Mouse (Mus musculus): ENCODE results near the gene Sgsm2. TPM values are rescaled to one million over a fixed set of nuclear protein-coding genes. Genes with fewer than 3 reads are reported as not detected.

Gene Sgsm2
- polyA plus RNA-seq, 1 experiment from 2014 or later: 6.5 TPM

DNA sequence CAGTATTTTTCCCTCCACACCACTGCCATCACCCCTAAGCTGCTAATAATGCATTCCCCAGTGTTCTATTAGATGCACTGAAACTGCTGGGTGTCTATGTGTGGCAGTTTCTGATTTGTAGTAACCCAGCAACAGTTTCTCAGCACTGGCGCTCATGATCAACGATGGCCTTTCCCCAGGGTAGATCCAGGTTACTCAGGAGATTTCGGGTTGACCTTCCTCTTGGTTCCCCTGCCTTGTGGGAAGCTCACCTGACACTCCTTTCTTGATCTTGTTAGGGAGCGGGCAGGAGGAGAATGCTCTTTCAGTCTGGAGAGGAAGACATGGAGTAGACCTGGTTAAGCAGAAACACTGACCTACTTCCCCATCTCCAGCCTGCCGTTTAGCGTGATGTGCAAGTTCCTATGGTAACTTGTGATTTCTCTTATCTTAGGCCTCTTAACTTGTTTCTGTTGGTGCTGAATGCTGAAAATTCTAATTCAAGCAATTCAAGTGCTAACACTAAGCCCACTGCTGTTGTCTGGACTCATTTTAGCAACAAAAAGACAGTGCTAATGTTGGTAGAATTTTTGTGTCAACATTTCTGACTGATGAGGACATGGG is 88.5 kb downstream of the Sgsm2 start:
- Histone ChIP-seq H3K27ac (no peak overlapping the region), H3K36me3 (replicated peaks) (peaks cover 83% of the 10 kb centered on the region), H3K27me3 (ENCODE audit: poor library complexity, severe bottlenecking) (no peaks in the 10 kb centered on the region), H3K4me1 (no peaks in the 10 kb centered on the region), H3K4me3 (no peak overlapping the region), H3K9me3 (no peaks in the 10 kb centered on the region)
- DNase-seq (ENCODE audit: extremely low spot score, low spot score): no peak
- WGBS: 94% methylated on average over 6 of the region's 6 CpGs

DNA sequence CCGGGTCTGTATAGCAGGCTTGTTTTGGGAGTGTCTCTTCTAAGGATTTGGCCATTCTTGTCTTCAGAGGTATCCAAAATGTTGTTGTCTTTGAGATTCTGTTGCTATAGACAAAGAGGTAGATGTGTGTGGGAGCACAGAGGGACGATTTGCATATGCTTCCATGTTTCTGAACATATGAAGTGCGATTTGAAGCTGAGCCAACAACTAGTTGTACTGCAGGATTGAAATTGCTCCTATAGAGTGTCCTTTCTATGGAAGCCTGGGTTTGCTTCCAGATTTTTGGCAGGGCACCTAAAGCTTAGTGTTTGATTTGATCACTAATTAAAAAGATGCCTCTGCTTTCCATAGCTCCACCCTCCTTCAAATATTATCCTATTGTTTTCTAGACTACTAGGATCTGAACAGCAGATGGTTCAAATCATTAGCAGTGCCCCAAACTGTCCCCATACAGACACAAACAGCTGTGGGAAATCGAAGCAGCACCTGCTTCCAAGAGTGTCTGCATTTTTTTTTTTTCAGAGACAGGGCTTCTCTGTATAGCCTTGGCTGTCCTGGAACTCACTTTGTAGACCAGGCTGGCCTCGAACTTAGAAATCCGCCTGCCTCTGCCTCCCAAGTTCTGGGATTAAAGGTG is 89.5 kb downstream of the Sgsm2 start:
- peaks cover 84% of the 10 kb centered on the region for H3K36me3 ChIP-seq (replicated peaks)
- H3K9me3 ChIP-seq: no peaks in the 10 kb centered on the region
- WGBS: 92% methylated on average over 6 of the region's 6 CpGs
- DNase-seq (ENCODE audit: extremely low spot score, low spot score): no peak
- no peak overlapping the region for H3K27ac ChIP-seq
- H3K27me3 ChIP-seq (ENCODE audit: poor library complexity, severe bottlenecking): no peaks in the 10 kb centered on the region
- no peak overlapping the region for H3K4me3 ChIP-seq
- no peaks in the 10 kb centered on the region for H3K4me1 ChIP-seq

DNA sequence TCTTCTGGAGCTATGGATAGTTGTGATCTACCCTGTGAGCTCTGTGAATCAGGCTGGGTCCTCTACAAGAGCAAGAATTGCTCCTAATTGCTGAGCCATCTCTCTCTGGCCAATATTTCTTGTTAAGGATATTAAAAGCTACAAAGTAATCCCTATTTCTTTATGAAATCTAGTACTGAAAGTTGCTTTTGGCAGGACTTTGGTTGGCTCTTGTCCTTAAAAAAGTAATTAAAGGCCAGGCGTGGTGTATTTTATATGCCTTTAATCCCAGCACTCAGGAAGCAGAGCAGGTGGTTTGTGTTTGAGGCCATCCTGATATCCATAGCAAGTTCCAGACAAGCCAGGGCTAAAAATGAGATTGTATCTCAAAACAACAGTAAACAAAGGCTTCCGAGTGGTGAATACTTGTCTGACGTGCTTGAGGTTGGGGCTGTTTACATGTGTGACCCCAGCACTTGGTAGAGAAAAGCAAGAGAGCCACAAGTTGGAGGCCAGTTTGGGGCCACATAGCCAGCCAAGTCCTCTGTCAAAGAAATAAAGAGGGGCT is 92.7 kb downstream of the Sgsm2 start:
- peaks cover 93% of the 10 kb centered on the region for H3K36me3 ChIP-seq (replicated peaks)
- no peak overlapping the region for H3K4me3 ChIP-seq
- no peaks in the 10 kb centered on the region for H3K4me1 ChIP-seq
- H3K27me3 ChIP-seq (ENCODE audit: poor library complexity, severe bottlenecking): no peaks in the 10 kb centered on the region
- WGBS: 97% methylated on average over 3 of the region's 3 CpGs
- H3K27ac ChIP-seq: no peak overlapping the region
- no peaks in the 10 kb centered on the region for H3K9me3 ChIP-seq
- DNase-seq (ENCODE audit: extremely low spot score, low spot score): no peak

DNA sequence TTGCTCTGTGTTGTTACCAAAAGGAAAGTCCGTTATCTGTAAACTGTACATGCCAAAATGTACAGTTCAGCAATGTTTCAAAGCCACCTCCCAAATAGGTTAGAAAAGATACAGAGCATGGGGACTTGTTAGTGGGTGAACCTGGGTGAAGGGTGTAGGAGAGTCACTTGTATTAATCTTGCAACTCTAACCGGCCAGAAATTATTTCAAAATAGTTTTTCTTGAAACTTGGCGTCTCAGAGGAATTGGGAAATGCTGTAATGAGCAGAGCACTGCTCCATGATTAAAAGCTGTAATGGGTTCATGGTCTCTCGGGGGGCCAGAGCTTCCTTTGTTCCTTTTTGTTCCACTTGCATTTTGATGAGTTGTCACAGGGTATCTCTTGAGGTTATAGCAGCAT is 96.2 kb downstream of the Sgsm2 start:
- Histone ChIP-seq H3K4me3 (no peak overlapping the region), H3K4me1 (no peaks in the 10 kb centered on the region), H3K27me3 (ENCODE audit: poor library complexity, severe bottlenecking) (no peaks in the 10 kb centered on the region), H3K9me3 (no peaks in the 10 kb centered on the region), H3K36me3 (replicated peaks) (peaks cover 93% of the 10 kb centered on the region), H3K27ac (no peak overlapping the region)
- no peak for DNase-seq (ENCODE audit: extremely low spot score, low spot score)
- WGBS: 93% methylated on average over 4 of the region's 4 CpGs

Small RNAs within 50 kb of the gene (microRNA-seq; reads per million reads assigned to microRNA genes)
- gene Mir6926: not detected

Other genes starting within 250 kb of the Sgsm2 start
- 29.0 and 31.2 TPM in 2 replicates for gene Cluh, start 247.6 kb downstream of the Sgsm2 start, polyA plus RNA-seq (2016; fragmentation: Nextera tagmentation; extraction: Ambion mirVana)
- gene Pafah1b1, start 172.4 kb downstream of the Sgsm2 start, polyA plus RNA-seq (2016; fragmentation: Nextera tagmentation; extraction: Ambion mirVana): 45.1 and 48.5 TPM in 2 replicates
- 71.6 and 73.4 TPM in 2 replicates for gene Mettl16, start 126.2 kb downstream of the Sgsm2 start, polyA plus RNA-seq (2016; fragmentation: Nextera tagmentation; extraction: Ambion mirVana)
- gene Mnt, start 66.1 kb downstream of the Sgsm2 start, polyA plus RNA-seq (2016; fragmentation: Nextera tagmentation; extraction: Ambion mirVana): 4.7 and 4.9 TPM in 2 replicates
- gene Tsr1, start 1.0 kb upstream of the Sgsm2 start, polyA plus RNA-seq (2016; fragmentation: Nextera tagmentation; extraction: Ambion mirVana): 63.0 and 66.1 TPM in 2 replicates
- 18.3 and 18.5 TPM in 2 replicates for gene Smg6, start 28.8 kb upstream of the Sgsm2 start, polyA plus RNA-seq (2016; fragmentation: Nextera tagmentation; extraction: Ambion mirVana)
- 15.6 and 16.7 TPM in 2 replicates for gene Srr, start 28.9 kb upstream of the Sgsm2 start, polyA plus RNA-seq (2016; fragmentation: Nextera tagmentation; extraction: Ambion mirVana)

Measured in forebrain, embryonic 10.5 days (tissue).